Mouse (Mus musculus): ENCODE results near the gene Itih4. TPM values are rescaled to one million over a fixed set of nuclear protein-coding genes. Genes with fewer than 3 reads are reported as not detected.

The Itih4 gene
- total RNA-seq (2023): under 1 TPM in 1 of 2 experiments, not detected in 1; 0.26 TPM

DNA sequence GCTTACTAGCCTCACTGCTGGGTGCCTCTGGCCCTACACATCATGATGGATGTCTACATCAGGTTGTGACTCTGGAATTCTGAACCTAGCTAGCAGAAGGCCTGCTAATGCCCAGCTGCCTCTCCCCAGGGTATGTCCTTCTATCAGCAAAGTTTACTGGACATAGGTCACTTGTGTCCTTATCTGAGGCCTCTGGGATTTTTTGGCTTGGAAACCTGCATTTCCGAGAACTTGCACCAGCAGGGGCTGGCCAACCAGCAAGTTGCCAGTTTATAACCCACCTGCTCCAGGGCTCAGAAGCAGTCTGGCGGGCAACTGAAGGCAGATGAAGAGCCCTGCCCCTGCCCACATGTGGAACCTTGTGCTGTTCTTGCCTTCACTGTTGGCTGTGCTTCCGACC, at the start of gene Itih4:
Itih4 (plus strand) TSS at position 273 of the 400 bp plus-strand sequence.

DNA sequence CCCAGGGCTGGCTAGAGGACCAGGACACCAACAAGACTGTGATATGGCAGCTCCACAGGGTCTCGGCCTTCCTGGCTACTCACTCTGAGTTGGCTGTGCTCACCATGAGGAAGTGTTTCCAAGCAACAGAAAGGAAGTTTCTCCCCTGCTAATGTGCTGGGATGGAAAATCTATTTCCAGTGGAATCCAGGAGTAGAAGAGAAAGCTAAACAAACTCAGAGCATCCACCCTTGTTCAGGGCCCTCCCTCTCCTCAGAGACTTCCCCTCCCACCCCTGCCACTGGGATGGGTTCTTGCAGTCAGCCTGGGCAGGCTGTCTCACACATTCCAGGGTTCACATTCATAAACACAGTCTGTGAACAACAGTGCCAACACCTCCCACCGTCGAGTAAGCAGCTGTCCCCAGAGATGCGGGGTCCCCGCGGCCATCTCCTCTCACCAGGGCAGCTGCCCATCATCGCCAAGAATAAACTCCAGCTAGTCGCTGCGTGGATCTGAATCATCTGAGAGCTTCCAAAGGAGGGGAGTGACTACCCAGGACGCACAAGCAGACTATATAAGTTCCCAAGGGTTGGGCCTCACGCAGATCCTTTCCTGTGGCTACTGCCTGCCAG, 7.2 kb upstream of the Itih4 start, which contains the start of gene Mustn1:
Mustn1 (plus strand) TSS at position 243 of the 614 bp plus-strand sequence.

DNA sequence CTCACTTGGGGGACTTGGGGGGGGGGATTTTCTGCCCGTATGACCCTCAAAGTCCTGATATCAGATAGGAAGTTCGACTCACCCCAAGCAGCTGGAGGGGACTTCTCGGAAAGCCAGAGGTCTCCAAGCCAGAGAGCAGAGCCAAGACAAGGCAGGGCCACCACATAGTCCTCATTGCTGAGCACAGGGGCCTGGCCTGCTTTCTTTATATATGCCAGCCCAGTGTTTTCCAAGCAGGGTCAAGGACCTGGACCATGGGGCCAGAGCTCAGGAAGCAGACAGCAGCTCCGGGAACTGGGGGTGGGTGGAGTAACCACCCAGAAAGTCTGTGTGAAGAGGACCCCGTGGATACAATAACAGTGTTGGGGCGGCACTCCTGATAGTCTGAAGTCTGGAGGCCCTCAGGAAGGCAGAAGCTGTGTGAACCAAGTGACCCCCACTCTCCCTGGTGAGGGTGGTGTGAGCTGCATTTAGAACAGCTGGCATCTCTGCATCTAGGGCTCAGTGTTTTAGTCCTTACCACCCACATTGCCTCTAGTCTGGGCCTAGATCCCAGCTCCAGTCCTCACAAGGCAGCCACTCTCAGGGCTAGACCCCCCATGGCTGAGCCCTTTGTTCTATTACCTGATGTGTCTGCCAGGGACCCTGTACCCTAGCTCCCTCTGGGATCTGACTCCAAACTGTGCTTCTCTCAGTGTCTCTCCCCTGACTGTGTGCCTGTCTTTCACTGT, 37.3 kb downstream of the Itih4 start, which contains the start of gene Itih3:
Itih3 (minus strand) TSS at position 386 of the 731 bp plus-strand sequence.

DNA sequence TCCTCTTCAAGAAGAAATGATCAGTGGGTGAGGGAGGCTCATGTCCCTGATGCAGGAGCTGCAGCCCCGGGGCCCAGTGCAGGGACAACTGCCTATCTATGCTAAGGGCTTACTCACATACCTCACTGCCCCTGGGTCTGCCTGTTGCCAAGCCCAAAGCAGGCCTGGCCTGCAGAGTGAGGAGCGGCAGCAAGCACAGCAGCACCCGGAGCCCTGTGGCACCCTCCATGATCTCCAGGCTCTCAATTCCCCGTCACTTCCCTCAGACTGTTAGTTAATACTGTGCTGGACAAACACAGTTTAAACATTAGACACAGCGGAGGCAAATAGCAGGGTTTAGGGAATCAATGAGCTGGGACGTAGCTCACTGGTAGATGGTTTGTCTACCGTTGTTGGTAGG, 56.8 kb downstream of the Itih4 start, which contains the start of gene Itih1:
Itih1 (minus strand) TSS at position 252 of the 400 bp plus-strand sequence.

DNA sequence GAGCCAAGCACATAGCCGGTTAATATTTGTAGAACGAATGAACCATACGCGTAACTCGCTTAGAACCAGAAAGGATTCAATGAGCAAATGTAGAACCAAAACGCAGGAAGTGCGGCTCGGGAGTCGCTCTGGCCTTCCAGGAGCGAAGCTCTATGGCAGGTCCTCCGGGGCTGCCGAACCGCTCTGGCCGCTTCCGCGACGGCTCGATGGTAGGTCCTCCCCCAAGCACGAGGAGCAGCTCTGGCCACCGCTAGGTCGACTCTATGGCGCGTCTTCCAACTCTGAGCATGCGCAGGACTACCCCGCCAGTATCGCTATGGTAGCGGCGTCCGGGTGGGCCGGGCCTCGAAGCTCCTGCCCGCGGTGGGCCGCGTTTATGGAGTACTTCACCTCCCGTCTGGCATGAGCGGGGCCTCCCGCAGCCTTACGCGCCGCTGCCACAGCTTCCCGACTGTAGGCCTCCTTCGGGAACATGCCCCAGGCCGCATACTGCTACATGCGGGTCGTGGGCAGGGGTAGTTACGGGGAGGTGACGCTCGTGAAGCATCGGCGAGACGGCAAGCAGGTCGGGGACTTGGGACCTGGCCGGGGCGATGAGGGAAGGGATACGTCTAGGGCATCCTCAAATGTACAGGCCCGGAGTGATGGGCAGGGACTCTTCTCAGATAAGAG, 65.0 kb downstream of the Itih4 start, which contains the start of gene Nek4:
Nek4 (plus strand) TSS at position 224 of the 672 bp plus-strand sequence.

Other genes starting within 250 kb of the Itih4 start
- gene Rft1, start 232.1 kb upstream of the Itih4 start, total RNA-seq (2023): 10 to 100 TPM; 16.9 to 23.2 TPM
- gene Sfmbt1, start 171.6 kb upstream of the Itih4 start, total RNA-seq (2023): 10 to 100 TPM; 18.0 to 24.5 TPM
- gene Tmem110, start 60.9 kb upstream of the Itih4 start, total RNA-seq (2023): 10 to 100 TPM; 19.9 to 21.2 TPM
- 1 to 10 TPM; 1.1 to 3.0 TPM for gene Mustn1, start 7.3 kb upstream of the Itih4 start, total RNA-seq (2023)
- not detected for gene Itih3, start 37.3 kb downstream of the Itih4 start, total RNA-seq (2023)
- not detected for gene Itih1, start 56.8 kb downstream of the Itih4 start, total RNA-seq (2023)
- 1 to 10 TPM; 7.1 to 7.2 TPM for gene Nek4, start 64.9 kb downstream of the Itih4 start, total RNA-seq (2023)
- 10 to 100 TPM; 17.3 to 22.6 TPM for gene Glt8d1, start 114.9 kb downstream of the Itih4 start, total RNA-seq (2023)
- 10 to 100 TPM; 73.8 to 78.7 TPM for gene Spcs1, start 115.2 kb downstream of the Itih4 start, total RNA-seq (2023)
- 10 to 100 TPM; 74.0 to 99.5 TPM for gene Pbrm1, start 132.7 kb downstream of the Itih4 start, total RNA-seq (2023)
- 100 to 1,000 TPM; 396 to 425 TPM for gene Gnl3, start 132.7 kb downstream of the Itih4 start, total RNA-seq (2023)
- gene Smim4, start 242.5 kb downstream of the Itih4 start, total RNA-seq (2023): 10 to 100 TPM; 23.5 to 26.8 TPM
- 1 to 10 TPM in 1 of 2 experiments, under 1 TPM in 1; 0.65 to 1.5 TPM for gene Nt5dc2, start 244.6 kb downstream of the Itih4 start, total RNA-seq (2023)